8 mouse cellular contexts compared by ENCODE assay signal in the genomic region with DNA sequence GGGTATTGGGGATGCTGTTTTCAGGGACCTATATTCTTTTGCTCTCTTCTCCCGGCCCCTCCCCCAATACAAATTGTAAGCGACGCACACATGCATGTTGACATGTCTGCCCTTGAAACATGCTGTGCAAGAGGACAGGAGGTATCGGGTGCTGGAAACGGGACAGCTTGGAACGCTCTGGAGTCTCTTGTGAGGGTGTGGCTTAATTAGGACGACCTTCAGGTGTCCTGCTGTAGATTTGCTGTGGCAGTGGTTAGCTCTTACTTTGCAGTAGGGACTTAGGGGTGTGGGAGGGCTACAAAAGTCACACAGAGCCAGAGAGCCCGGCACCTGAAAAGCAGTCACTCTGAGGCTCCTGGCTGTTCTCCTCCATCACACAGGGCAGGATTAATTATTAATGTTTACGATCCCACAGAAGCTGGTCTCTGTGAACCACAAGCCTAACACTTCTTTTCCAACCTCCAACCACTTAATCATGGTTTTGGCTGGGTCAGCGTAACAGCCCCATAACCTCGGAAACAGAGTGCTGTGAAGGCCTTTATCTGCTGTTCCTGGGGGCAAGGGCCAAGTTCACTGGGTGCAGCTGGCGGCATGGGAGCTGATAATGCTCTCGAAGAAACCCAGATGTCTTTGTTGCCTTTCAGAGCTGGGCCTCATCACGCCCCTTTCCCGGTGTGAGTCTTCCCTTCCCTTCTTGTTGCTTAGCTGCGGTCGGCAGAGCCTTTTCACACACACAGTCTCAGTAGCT. TPM values are rescaled to one million over a fixed set of nuclear protein-coding genes. Genes with fewer than 3 reads are reported as not detected.
DNase-seq lines count a peak whose midpoint lies in the region; ATAC-seq and TF ChIP-seq lines count a peak whose summit lies in the region.
"Had no signal": no experiment of that assay in that cellular context is flagged by ENCODE, and none has a peak within 500 bp of the region (broad histone marks: within the 10 kb centered on the region; RNA-seq: fewer than 3 reads in every experiment).

No protein-coding gene starts in this region.

- ATAC-seq in G1E (ENCODE audit: extremely low read depth, insufficient number of reproducible peaks, low FRiP score, poor library complexity, severe bottlenecking) (peak; percentile 63), Patski (peak; percentile 54)

- WGBS in liver, adult 2 months: 14% methylated on average over 17 of the region's 17 CpGs

- H3K27me3 ChIP-seq in G1E (ENCODE audit: insufficient read depth, low read length) (peaks cover 11% of the 10 kb centered on the region; the same call in 1 of the 2 replicates), Patski (no peaks in the 10 kb centered on the region)
- no peaks in the 10 kb centered on the region for H3K27me3 ChIP-seq in liver, adult 2 months (ENCODE audit: control insufficient read depth, insufficient read depth, low read length)

- DNase-seq in G1E (ENCODE audit: low spot score): no peak
- no peak for DNase-seq in Patski (ENCODE audit: low read depth, low spot score)
- DNase-seq in heart, postnatal 4 days: peak; percentile 38
- peak; percentile 92 for DNase-seq in liver, adult 2 months (ENCODE audit: extremely low read depth, low read depth, low spot score)
- DNase-seq in layer of hippocampus, adult 9-11 months: no peak
- DNase-seq in frontal cortex, postnatal 36 days (ENCODE audit: low spot score in 2 of 2): no peak
- DNase-seq in frontal cortex, postnatal 25 days (ENCODE audit: low spot score in 2 of 2): no peak

- H3K4me3 ChIP-seq in G1E (ENCODE audit: low read depth, low read length): no peak overlapping the region
- no peak overlapping the region for H3K4me3 ChIP-seq in liver, adult 2 months (ENCODE audit: insufficient read depth, low read depth, low read length)
- H3K4me3 ChIP-seq: heart, adult 2 months had no signal

- CTCF ChIA-PET in Patski (lab: Charles Lee): interaction anchor here (0.8 to 1.0 kb wide), 2 partner anchors 69 to 125 kb away, joined by 3 read pairs; no protein-coding TSS in a partner anchor

- TF ChIP-seq POLR2A in liver, adult 2 months (IDR thresholded peaks at IDR 0.05; ENCODE audit: extremely low read depth, insufficient read depth, low read length): no peak

- H3K9ac ChIP-seq in liver, adult 2 months (ENCODE audit: low read depth, low read length): no peak overlapping the region

- peaks cover 13% of the 10 kb centered on the region for H3K36me3 ChIP-seq in G1E (replicated peaks)
- H3K36me3 ChIP-seq in liver, adult 2 months (ENCODE audit: control insufficient read depth, insufficient read depth, low read length): no peaks in the 10 kb centered on the region

- no peaks in the 10 kb centered on the region for H3K9me3 ChIP-seq in G1E (replicated peaks)

- H3K27ac ChIP-seq in liver, adult 2 months (replicated peaks; ENCODE audit: insufficient read depth, low read depth, low read length): peak overlapping the region; percentile 55
- H3K27ac ChIP-seq: heart, adult 2 months had no signal

- POLR2A ChIA-PET in Patski (lab: Charles Lee): no interaction called here

- H3K79me2 ChIP-seq in liver, adult 2 months (ENCODE audit: control insufficient read depth, insufficient read depth, low read length): no peaks in the 10 kb centered on the region

- TF ChIP-seq CTCF in G1E (IDR thresholded peaks at IDR 0.05; ENCODE audit: low read depth, low read length) (no peak), Patski (IDR thresholded peaks at IDR 0.05) (no peak)
- TF ChIP-seq CTCF in liver, adult 2 months (IDR thresholded peaks at IDR 0.05; ENCODE audit: low read depth, low read length): no peak

- in situ Hi-C loops in Patski (cut with MboI; ENCODE audit: low pct_unique_long_range_greater_than_20kb): loop anchor here (5.0 to 25.0 kb wide), 4 partner anchors 53 to 873 kb away; no protein-coding TSS in a partner anchor

- peaks cover 36% of the 10 kb centered on the region for H3K4me1 ChIP-seq in G1E (ENCODE audit: insufficient read depth, low read depth, low read length)
- H3K4me1 ChIP-seq in liver, adult 2 months (ENCODE audit: control insufficient read depth, insufficient read depth, low read length): peaks cover 28% of the 10 kb centered on the region

RNA-seq across cellular contexts. Expression of gene Nek2, which starts 17.9 kb away (rescaled TPM):
- total RNA-seq in G1E (2014; fragmentation: Nextera tagmentation): 42.0 and 61.9 TPM in 2 replicates
- 39.2 and 40.6 TPM in 2 replicates for total RNA-seq in G1E (2017)
- polyA plus RNA-seq in G1E (2012): 11.5 and 17.3 TPM in 2 replicates
- 34.7 TPM for polyA plus RNA-seq in Patski (2021)
- 10 to 100 TPM; 29.0 to 32.1 TPM for total RNA-seq in heart, postnatal 4 days (2021)
- 0.46 and 2.8 TPM in 2 replicates for total RNA-seq in liver, adult 2 months (2014; rRNA removed)
- 0.28 and 0.45 TPM in 2 replicates for polyA plus RNA-seq in liver, adult 2 months (2012; rRNA removed)

Comparison
In these comparisons a context has a peak if more than half of its experiments do, and no peak if none do; other contexts are left out.
1. DNase-seq: peak in heart, postnatal 4 days (single experiment) and liver, adult 2 months (single experiment); none in G1E (single experiment), Patski (single experiment), layer of hippocampus, adult 9-11 months (single experiment), frontal cortex, postnatal 36 days (0 of 2) and frontal cortex, postnatal 25 days (0 of 2).